Mouse (Mus musculus): ENCODE measurements around the gene Dnajc12. TPM values are rescaled to one million over a fixed set of nuclear protein-coding genes. Genes with fewer than 3 reads are reported as not detected.
A peak's percentile ranks its signal among the peaks of the same experiment; 100 is the strongest.

The Dnajc12 gene
- polyA plus RNA-seq, 1 experiment, result 0.22 TPM

DNA sequence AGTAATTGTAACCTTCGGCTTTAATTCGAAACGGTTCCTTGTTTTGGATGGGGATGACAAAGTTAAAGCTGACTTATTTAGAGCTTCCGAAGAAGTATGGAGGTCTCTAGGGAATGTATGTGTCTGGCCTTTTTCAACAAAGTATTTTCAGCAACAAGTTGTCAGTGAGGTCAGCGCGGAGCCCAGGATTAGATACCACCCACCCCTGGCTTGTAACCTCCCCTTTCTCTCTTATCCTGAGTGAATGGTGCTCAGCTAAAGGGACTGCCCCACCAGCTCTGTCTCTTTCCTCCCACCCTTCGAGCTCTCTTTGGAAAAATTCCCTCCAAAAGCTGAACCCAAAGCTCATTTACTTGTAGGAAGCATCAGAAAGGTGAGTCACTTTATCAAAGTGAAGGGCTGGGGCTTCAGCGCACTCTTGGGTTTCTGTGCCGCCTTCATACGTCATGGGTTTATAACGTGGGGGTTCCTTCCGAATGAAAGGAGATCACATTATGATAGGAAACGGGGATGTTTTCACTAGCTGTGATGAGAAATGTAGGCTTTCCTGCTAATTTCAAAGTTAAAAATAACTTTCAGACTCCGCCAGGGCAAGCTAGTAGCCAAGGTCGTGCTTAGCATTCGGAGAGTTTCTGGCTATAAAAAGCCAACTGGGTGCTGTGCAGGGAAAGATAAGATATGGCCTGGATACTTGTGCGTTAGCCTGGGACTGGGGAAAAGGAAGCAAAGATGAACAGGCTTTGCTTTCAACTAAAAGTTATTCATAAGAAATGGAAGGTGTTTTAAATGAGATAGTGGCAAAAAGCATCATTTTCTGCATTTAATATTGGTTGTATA is 75.3 kb downstream of the Dnajc12 start:
- Histone ChIP-seq H3K4me1 (ENCODE audit: control insufficient read depth, insufficient read depth, insufficient read length, low read length) (no peaks in the 10 kb centered on the region), H3K27me3 (ENCODE audit: control insufficient read depth, insufficient read depth, low read length) (no peaks in the 10 kb centered on the region), H3K36me3 (ENCODE audit: control insufficient read depth, insufficient read depth, low read length) (no peaks in the 10 kb centered on the region), H3K4me3 (ENCODE audit: low read depth, low read length) (peak overlapping the region; percentile 18; the same call in 1 of the 2 replicates), H3K27ac (ENCODE audit: insufficient read depth, low read depth, low read length) (no peak overlapping the region)
- TF ChIP-seq CTCF (IDR thresholded peaks at IDR 0.05; ENCODE audit: extremely low read depth, insufficient read length, insufficient replicate concordance, low read depth, low read length) (no peak), POLR2A (IDR thresholded peaks at IDR 0.05; ENCODE audit: low read depth, low read length) (no peak)
- WGBS, result 50% methylated on average over 17 of the region's 17 CpGs

Other genes starting within 250 kb of the Dnajc12 start
- 0.05 TPM in 2 replicates for gene Mypn, start 178.5 kb upstream of the Dnajc12 start, polyA plus RNA-seq (2012; rRNA removed)
- 6.0 and 7.2 TPM in 2 replicates for gene Herc4, start 138.6 kb upstream of the Dnajc12 start, polyA plus RNA-seq (2012; rRNA removed)
- 1.7 and 4.6 TPM in 2 replicates for gene Sirt1, start 739 bp upstream of the Dnajc12 start, polyA plus RNA-seq (2012; rRNA removed)
- gene Gm7075, start 39.3 kb downstream of the Dnajc12 start, polyA plus RNA-seq (2012; rRNA removed), result not detected in 2 replicates
- 0.06 and 0.14 TPM in 2 replicates for gene Ctnna3, start 47.7 kb downstream of the Dnajc12 start, polyA plus RNA-seq (2012; rRNA removed)

All from small intestine, adult 2 months (tissue).